In genomic region chr12:35011462-35011861, GRCm38 (mm10) we compare ENCODE assay signal across 34 mouse cellular contexts. TPM values are rescaled to one million over a fixed set of nuclear protein-coding genes. Genes with fewer than 3 reads are reported as not detected.
DNase-seq lines count a peak whose midpoint lies in the region; ATAC-seq and TF ChIP-seq lines count a peak whose summit lies in the region.
"Had no signal": no experiment of that assay in that cellular context is flagged by ENCODE, and none has a peak within 500 bp of the region (broad histone marks: within the 10 kb centered on the region; RNA-seq: fewer than 3 reads in every experiment).

No protein-coding gene starts in this region.

- H3K27ac ChIP-seq in embryonic facial prominence, embryonic 11.5 days (replicated peaks; ENCODE audit: low read depth, low read length) = no peak overlapping the region
- H3K27ac ChIP-seq in embryonic facial prominence, embryonic 10.5 days (replicated peaks) = no peak overlapping the region
- no peak overlapping the region for H3K27ac ChIP-seq in lung, postnatal 0 days (ENCODE audit: low read length)
- H3K27ac ChIP-seq in embryonic facial prominence, embryonic 14.5 days (replicated peaks; ENCODE audit: low read depth, low read length) = no peak overlapping the region
- no peak overlapping the region for H3K27ac ChIP-seq in stomach, embryonic 16.5 days (ENCODE audit: low read length)
- no peak overlapping the region for H3K27ac ChIP-seq in forebrain, embryonic 11.5 days (ENCODE audit: low read depth, low read length)
- H3K27ac ChIP-seq: forebrain, embryonic 15.5 days; hindbrain, embryonic 14.5 days; kidney, embryonic 15.5 days; layer of hippocampus, adult 2 months; left cerebral cortex, adult 2 months; limb, embryonic 13.5 days; macrophage; midbrain, embryonic 10.5 days; neural tube, embryonic 12.5 days had no signal

- no peaks in the 10 kb centered on the region for H3K9me3 ChIP-seq in embryonic facial prominence, embryonic 11.5 days (replicated peaks; ENCODE audit: control insufficient read depth, low read length)
- H3K9me3 ChIP-seq in embryonic facial prominence, embryonic 10.5 days = no peaks in the 10 kb centered on the region
- H3K9me3 ChIP-seq in lung, postnatal 0 days (ENCODE audit: low read length) = no peaks in the 10 kb centered on the region
- H3K9me3 ChIP-seq in embryonic facial prominence, embryonic 14.5 days (ENCODE audit: control insufficient read depth, low read length) = no peaks in the 10 kb centered on the region
- H3K9me3 ChIP-seq in stomach, embryonic 16.5 days (replicated peaks; ENCODE audit: control insufficient read depth, low read length) = no peaks in the 10 kb centered on the region
- no peaks in the 10 kb centered on the region for H3K9me3 ChIP-seq in forebrain, embryonic 11.5 days (ENCODE audit: control insufficient read depth, low read length)
- H3K9me3 ChIP-seq: forebrain, embryonic 15.5 days; G1E; kidney, embryonic 15.5 days; limb, embryonic 13.5 days; midbrain, embryonic 10.5 days; neural tube, embryonic 12.5 days had no signal

- H3K36me3 ChIP-seq in embryonic facial prominence, embryonic 11.5 days (replicated peaks; ENCODE audit: control insufficient read depth, insufficient read depth, low read depth, low read length) = no peaks in the 10 kb centered on the region
- no peaks in the 10 kb centered on the region for H3K36me3 ChIP-seq in embryonic facial prominence, embryonic 10.5 days (replicated peaks)
- H3K36me3 ChIP-seq in lung, postnatal 0 days (ENCODE audit: insufficient read depth, low read length) = no peaks in the 10 kb centered on the region
- H3K36me3 ChIP-seq in embryonic facial prominence, embryonic 14.5 days (ENCODE audit: control insufficient read depth, insufficient read depth, low read length) = no peaks in the 10 kb centered on the region
- no peaks in the 10 kb centered on the region for H3K36me3 ChIP-seq in stomach, embryonic 16.5 days (ENCODE audit: control insufficient read depth, insufficient read depth, low read length)
- H3K36me3 ChIP-seq in forebrain, embryonic 11.5 days (ENCODE audit: control insufficient read depth, insufficient read depth, low read length) = no peaks in the 10 kb centered on the region
- H3K36me3 ChIP-seq: forebrain, embryonic 15.5 days; G1E; kidney, embryonic 15.5 days; limb, embryonic 13.5 days; midbrain, embryonic 10.5 days; neural tube, embryonic 12.5 days had no signal

- ATAC-seq in embryonic facial prominence, embryonic 11.5 days (replicated peaks; ENCODE audit: insufficient number of reproducible peaks, low FRiP score, low TSS enrichment, low read depth) = no peak
- ATAC-seq in lung, postnatal 0 days = no peak
- peak; percentile 18; the same call in 1 of the 2 replicates for ATAC-seq in embryonic facial prominence, embryonic 14.5 days (ENCODE audit: low read depth)
- ATAC-seq in stomach, embryonic 16.5 days (ENCODE audit: insufficient read depth, low FRiP score) = no peak
- ATAC-seq in forebrain, embryonic 11.5 days (replicated peaks; ENCODE audit: low FRiP score) = no peak
- ATAC-seq: forebrain, embryonic 15.5 days had no signal

- H3K4me3 ChIP-seq in embryonic facial prominence, embryonic 11.5 days (ENCODE audit: low read depth, low read length) = no peak overlapping the region
- H3K4me3 ChIP-seq in embryonic facial prominence, embryonic 10.5 days = no peak overlapping the region
- H3K4me3 ChIP-seq in lung, postnatal 0 days (ENCODE audit: low read depth, low read length) = no peak overlapping the region
- no peak overlapping the region for H3K4me3 ChIP-seq in embryonic facial prominence, embryonic 14.5 days (ENCODE audit: low read depth, low read length)
- no peak overlapping the region for H3K4me3 ChIP-seq in stomach, embryonic 16.5 days (replicated peaks; ENCODE audit: low read length)
- no peak overlapping the region for H3K4me3 ChIP-seq in forebrain, embryonic 11.5 days (ENCODE audit: low read depth, low read length)
- H3K4me3 ChIP-seq: forebrain, embryonic 15.5 days; kidney, embryonic 15.5 days; layer of hippocampus, adult 2 months; left cerebral cortex, adult 2 months; limb, embryonic 13.5 days; midbrain, embryonic 10.5 days; myocyte; neural tube, embryonic 12.5 days had no signal

- TF ChIP-seq CTCF in lung, postnatal 0 days (IDR thresholded peaks at IDR 0.05) = no peak

- no peak overlapping the region for H3K9ac ChIP-seq in embryonic facial prominence, embryonic 11.5 days (replicated peaks; ENCODE audit: low read length)
- no peak overlapping the region for H3K9ac ChIP-seq in lung, postnatal 0 days (replicated peaks; ENCODE audit: low read depth)
- H3K9ac ChIP-seq in embryonic facial prominence, embryonic 14.5 days (ENCODE audit: low read depth, low read length) = no peak overlapping the region
- no peak overlapping the region for H3K9ac ChIP-seq in stomach, embryonic 16.5 days (ENCODE audit: low read length)
- no peak overlapping the region for H3K9ac ChIP-seq in forebrain, embryonic 11.5 days (ENCODE audit: low read length)
- H3K9ac ChIP-seq: forebrain, embryonic 15.5 days; hindbrain, embryonic 14.5 days; kidney, embryonic 15.5 days; limb, embryonic 13.5 days; neural tube, embryonic 12.5 days had no signal

- no peak overlapping the region for H3K4me2 ChIP-seq in embryonic facial prominence, embryonic 11.5 days (ENCODE audit: low read depth, low read length)
- H3K4me2 ChIP-seq in lung, postnatal 0 days (replicated peaks; ENCODE audit: low read depth, low read length) = no peak overlapping the region
- no peak overlapping the region for H3K4me2 ChIP-seq in embryonic facial prominence, embryonic 14.5 days (ENCODE audit: low read depth, low read length)
- 0 out of 2 replicates have a peak overlapping the region, but pooled peaks have one; percentile 4 for H3K4me2 ChIP-seq in stomach, embryonic 16.5 days (ENCODE audit: low read depth, low read length)
- H3K4me2 ChIP-seq in forebrain, embryonic 11.5 days (ENCODE audit: low read depth, low read length, severe bottlenecking) = no peak overlapping the region
- H3K4me2 ChIP-seq: forebrain, embryonic 15.5 days; heart, embryonic 11.5 days; hindbrain, embryonic 14.5 days; kidney, embryonic 15.5 days; limb, embryonic 13.5 days; liver, embryonic 11.5 days; neural tube, embryonic 12.5 days had no signal

- WGBS in embryonic facial prominence, embryonic 11.5 days = 44% methylated on average over 1 of the region's 1 CpGs
- WGBS in embryonic facial prominence, embryonic 10.5 days = 70% methylated on average over 1 of the region's 1 CpGs
- 70% methylated on average over 1 of the region's 1 CpGs for WGBS in lung, postnatal 0 days
- WGBS in embryonic facial prominence, embryonic 14.5 days = 38% methylated on average over 1 of the region's 1 CpGs
- 52% methylated on average over 1 of the region's 1 CpGs for WGBS in stomach, embryonic 16.5 days
- 73% methylated on average over 1 of the region's 1 CpGs for WGBS in forebrain, embryonic 11.5 days

- DNase-seq in embryonic facial prominence, embryonic 11.5 days (ENCODE audit: low spot score) = peak; percentile 18
- no peak for DNase-seq in embryonic facial prominence, embryonic 10.5 days (ENCODE audit: low spot score)
- peak; percentile 25 for DNase-seq in lung, postnatal 0 days (ENCODE audit: low spot score)
- DNase-seq in lung, postnatal 36 days = no peak
- DNase-seq in embryonic facial prominence, embryonic 14.5 days (ENCODE audit: low spot score) = peak; percentile 64
- DNase-seq in cerebellum, postnatal 36 days = no peak
- no peak for DNase-seq in forebrain, embryonic 11.5 days (ENCODE audit: low spot score)
- DNase-seq: adrenal gland, postnatal 10 days; cerebellum, adult 11 months; cerebellum, adult 9-10 months; gastrocnemius, postnatal 25 days; heart, adult 18-20 months; heart, postnatal 36 days; kidney, adult 11 months; kidney, postnatal 36 days; thymus, adult 2 months; thymus, postnatal 36 days had no signal

- no peaks in the 10 kb centered on the region for H3K27me3 ChIP-seq in embryonic facial prominence, embryonic 11.5 days (ENCODE audit: control insufficient read depth, insufficient read depth, low read length)
- no peaks in the 10 kb centered on the region for H3K27me3 ChIP-seq in embryonic facial prominence, embryonic 10.5 days (replicated peaks; ENCODE audit: low read depth, poor library complexity, severe bottlenecking)
- no peaks in the 10 kb centered on the region for H3K27me3 ChIP-seq in lung, postnatal 0 days (replicated peaks; ENCODE audit: insufficient read depth, low read length)
- H3K27me3 ChIP-seq in embryonic facial prominence, embryonic 14.5 days (replicated peaks; ENCODE audit: control insufficient read depth, insufficient read depth, low read length) = no peaks in the 10 kb centered on the region
- no peaks in the 10 kb centered on the region for H3K27me3 ChIP-seq in stomach, embryonic 16.5 days (ENCODE audit: control insufficient read depth, insufficient read depth, low read length)
- no peaks in the 10 kb centered on the region for H3K27me3 ChIP-seq in forebrain, embryonic 11.5 days (ENCODE audit: control insufficient read depth, insufficient read depth, low read length)
- H3K27me3 ChIP-seq: forebrain, embryonic 15.5 days; kidney, embryonic 15.5 days; limb, embryonic 13.5 days; neural tube, embryonic 12.5 days had no signal

- no peaks in the 10 kb centered on the region for H3K4me1 ChIP-seq in embryonic facial prominence, embryonic 11.5 days (ENCODE audit: control insufficient read depth, insufficient read depth, low read length)
- peaks cover 12% of the 10 kb centered on the region for H3K4me1 ChIP-seq in embryonic facial prominence, embryonic 10.5 days
- no peaks in the 10 kb centered on the region for H3K4me1 ChIP-seq in lung, postnatal 0 days (ENCODE audit: insufficient read depth, low read depth, low read length)
- no peaks in the 10 kb centered on the region for H3K4me1 ChIP-seq in embryonic facial prominence, embryonic 14.5 days (ENCODE audit: control insufficient read depth, insufficient read depth, low read length)
- H3K4me1 ChIP-seq in stomach, embryonic 16.5 days (ENCODE audit: control insufficient read depth, insufficient read depth, low read length) = peaks cover 4% of the 10 kb centered on the region; the same call in 1 of the 2 replicates
- H3K4me1 ChIP-seq in forebrain, embryonic 11.5 days (replicated peaks; ENCODE audit: control insufficient read depth, insufficient read depth, low read length) = no peaks in the 10 kb centered on the region

- TF ChIP-seq EP300 in lung, postnatal 0 days (IDR thresholded peaks at IDR 0.05) = no peak

RNA-seq across cellular contexts. Expression of gene Prps1l1, which starts 26.9 kb away (rescaled TPM):
- polyA plus RNA-seq in embryonic facial prominence, embryonic 11.5 days (2014; fragmentation: Nextera tagmentation; extraction: Ambion mirVana) = not detected in 2 replicates
- 0.11 TPM in 1 of 2 replicates, not detected in the other for polyA plus RNA-seq in embryonic facial prominence, embryonic 10.5 days (2016; fragmentation: Nextera tagmentation; extraction: Ambion mirVana)
- polyA plus RNA-seq in lung, postnatal 0 days (2015; fragmentation: Nextera tagmentation; extraction: Ambion mirVana) = not detected in 2 replicates
- not detected in 2 replicates for polyA plus RNA-seq in embryonic facial prominence, embryonic 14.5 days (2014; fragmentation: Nextera tagmentation; extraction: Ambion mirVana)
- not detected in 2 replicates for polyA plus RNA-seq in stomach, embryonic 16.5 days (2015; fragmentation: Nextera tagmentation; extraction: Ambion mirVana)
- polyA plus RNA-seq in forebrain, embryonic 11.5 days (2014; fragmentation: Nextera tagmentation; extraction: Ambion mirVana) = not detected in 2 replicates
- polyA plus RNA-seq: forebrain, embryonic 15.5 days; frontal cortex, adult 2 months; G1E; heart, embryonic 11.5 days; hindbrain, embryonic 14.5 days; kidney, embryonic 15.5 days; limb, embryonic 13.5 days; liver, embryonic 11.5 days; liver, embryonic 16.5 days; macrophage; midbrain, embryonic 10.5 days; midbrain, postnatal 0 days; myocyte; neural tube, embryonic 12.5 days; thymus, adult 2 months had no signal

RNA-seq across cellular contexts. Expression of gene Snx13, which starts 35.5 kb away (rescaled TPM):
- polyA plus RNA-seq in embryonic facial prominence, embryonic 11.5 days (2014; fragmentation: Nextera tagmentation; extraction: Ambion mirVana) = 27.0 and 28.2 TPM in 2 replicates
- 14.9 and 16.1 TPM in 2 replicates for polyA plus RNA-seq in embryonic facial prominence, embryonic 10.5 days (2016; fragmentation: Nextera tagmentation; extraction: Ambion mirVana)
- polyA plus RNA-seq in lung, postnatal 0 days (2015; fragmentation: Nextera tagmentation; extraction: Ambion mirVana) = 36.3 and 39.1 TPM in 2 replicates
- 29.0 and 32.1 TPM in 2 replicates for polyA plus RNA-seq in embryonic facial prominence, embryonic 14.5 days (2014; fragmentation: Nextera tagmentation; extraction: Ambion mirVana)
- 28.5 and 29.7 TPM in 2 replicates for polyA plus RNA-seq in stomach, embryonic 16.5 days (2015; fragmentation: Nextera tagmentation; extraction: Ambion mirVana)
- 19.2 and 24.4 TPM in 2 replicates for polyA plus RNA-seq in forebrain, embryonic 11.5 days (2014; fragmentation: Nextera tagmentation; extraction: Ambion mirVana)

Comparison
In these comparisons a context has a peak if more than half of its experiments do, and no peak if none do; other contexts are left out.
1. DNase-seq: peak in embryonic facial prominence, embryonic 11.5 days (single experiment), lung, postnatal 0 days (single experiment) and embryonic facial prominence, embryonic 14.5 days (single experiment); none in embryonic facial prominence, embryonic 10.5 days (single experiment), lung, postnatal 36 days (single experiment), cerebellum, postnatal 36 days (0 of 2) and forebrain, embryonic 11.5 days (single experiment).